Comparison of ENCODE assay signal across 9 mouse cellular contexts in the genomic region with DNA sequence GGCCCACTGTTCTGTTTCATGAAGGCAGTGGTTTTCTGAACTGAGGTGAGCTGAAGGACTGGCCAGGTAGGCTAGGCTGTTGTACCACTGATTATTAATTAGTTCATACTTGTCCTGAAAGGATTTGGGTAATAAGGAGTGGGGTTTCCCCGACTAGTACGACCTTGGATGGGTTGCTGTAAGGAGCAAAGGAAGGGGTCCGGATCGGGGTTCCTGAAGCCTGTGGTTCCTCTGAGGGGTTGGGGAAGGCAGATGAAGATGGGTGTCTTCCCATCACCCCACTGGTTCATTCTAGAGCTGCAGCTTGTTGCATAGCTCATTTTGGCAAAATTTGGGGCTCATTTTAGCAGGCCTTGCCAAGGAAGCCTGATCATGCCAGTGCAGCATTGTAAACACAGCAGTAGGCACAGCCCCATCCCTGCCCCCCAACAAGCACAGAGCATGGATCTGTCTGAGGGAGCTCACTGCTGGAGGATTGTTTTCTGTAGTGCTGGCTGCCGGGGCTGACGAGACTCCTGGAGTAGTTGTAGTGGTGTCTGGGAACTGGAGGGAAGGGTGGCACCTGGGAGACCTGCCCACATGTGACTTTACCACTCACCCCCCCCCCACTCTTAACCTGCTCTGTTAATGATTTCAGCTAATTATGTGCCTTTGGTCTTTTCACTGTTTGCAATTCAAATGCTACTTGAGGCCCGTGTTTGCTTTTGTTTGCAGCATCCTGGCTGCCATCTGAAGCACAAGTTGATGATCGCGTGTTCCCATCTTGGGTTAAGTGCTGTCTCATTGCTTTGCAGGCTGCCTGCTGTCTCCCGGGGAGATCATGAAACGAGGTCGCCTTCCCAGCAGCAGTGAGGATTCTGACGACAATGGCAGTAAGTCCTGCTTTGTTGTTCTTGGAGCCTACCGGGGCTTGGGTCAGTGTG. TPM values are rescaled to one million over a fixed set of nuclear protein-coding genes. Genes with fewer than 3 reads are reported as not detected.
DNase-seq lines count a peak whose midpoint lies in the region; ATAC-seq and TF ChIP-seq lines count a peak whose summit lies in the region.
"Had no signal": no experiment of that assay in that cellular context is flagged by ENCODE, and none has a peak within 500 bp of the region (broad histone marks: within the 10 kb centered on the region; RNA-seq: fewer than 3 reads in every experiment).

No protein-coding gene starts in this region.

- no peaks in the 10 kb centered on the region for H3K36me3 ChIP-seq in forebrain, embryonic 15.5 days
- H3K36me3 ChIP-seq in midbrain, embryonic 15.5 days (replicated peaks), result no peaks in the 10 kb centered on the region
- H3K36me3 ChIP-seq: embryonic facial prominence, embryonic 15.5 days had no signal

- TF ChIP-seq CTCF in cerebellum, adult 2 months (IDR thresholded peaks at IDR 0.05; ENCODE audit: borderline replicate concordance, insufficient read depth, low read depth, low read length), result no peak

- no peak for DNase-seq in cerebellum, adult 2 months
- DNase-seq in cerebellum, postnatal 4 days (ENCODE audit: low spot score in 2 of 2), result no peak
- peak; percentile 57 to 85 for DNase-seq in kidney, postnatal 25 days
- no peak for DNase-seq in adrenal gland, adult 8-10 months
- DNase-seq in left cerebral cortex, adult 9 months (ENCODE audit: low spot score in 2 of 2), result no peak
- no peak for DNase-seq in frontal cortex, postnatal 10 days (ENCODE audit: low spot score in 2 of 2)

- WGBS in cerebellum, adult 2 months, result 40% methylated on average over 14 of the region's 14 CpGs
- WGBS in forebrain, embryonic 15.5 days, result 22% methylated on average over 14 of the region's 14 CpGs
- 32% methylated on average over 14 of the region's 14 CpGs for WGBS in midbrain, embryonic 15.5 days

- 0 out of 2 replicates have a peak overlapping the region, but pooled peaks have one; percentile 4 for H3K27ac ChIP-seq in cerebellum, adult 2 months (ENCODE audit: insufficient read depth, low read length)
- peak overlapping the region; percentile 31 for H3K27ac ChIP-seq in forebrain, embryonic 15.5 days (replicated peaks)
- peak overlapping the region; percentile 53 for H3K27ac ChIP-seq in midbrain, embryonic 15.5 days
- H3K27ac ChIP-seq: embryonic facial prominence, embryonic 15.5 days had no signal

- H3K9me3 ChIP-seq in forebrain, embryonic 15.5 days, result no peaks in the 10 kb centered on the region
- H3K9me3 ChIP-seq in midbrain, embryonic 15.5 days, result no peaks in the 10 kb centered on the region
- H3K9me3 ChIP-seq: embryonic facial prominence, embryonic 15.5 days had no signal

- ATAC-seq in forebrain, embryonic 15.5 days (replicated peaks), result peak; percentile 56
- ATAC-seq in midbrain, embryonic 15.5 days (replicated peaks), result peak; percentile 63

- H3K4me3 ChIP-seq in cerebellum, adult 2 months (replicated peaks; ENCODE audit: insufficient read depth, low read depth, low read length), result no peak overlapping the region
- H3K4me3 ChIP-seq in forebrain, embryonic 15.5 days, result no peak overlapping the region
- no peak overlapping the region for H3K4me3 ChIP-seq in midbrain, embryonic 15.5 days
- H3K4me3 ChIP-seq: embryonic facial prominence, embryonic 15.5 days had no signal

- no peaks in the 10 kb centered on the region for H3K27me3 ChIP-seq in cerebellum, adult 2 months (ENCODE audit: control insufficient read depth, insufficient read depth, low read length)
- H3K27me3 ChIP-seq in forebrain, embryonic 15.5 days, result no peaks in the 10 kb centered on the region
- H3K27me3 ChIP-seq in midbrain, embryonic 15.5 days (replicated peaks), result no peaks in the 10 kb centered on the region
- H3K27me3 ChIP-seq: embryonic facial prominence, embryonic 15.5 days had no signal

- H3K4me2 ChIP-seq in forebrain, embryonic 15.5 days (replicated peaks), result no peak overlapping the region
- peak overlapping the region; percentile 27; the same call in 1 of the 2 replicates for H3K4me2 ChIP-seq in midbrain, embryonic 15.5 days
- H3K4me2 ChIP-seq: embryonic facial prominence, embryonic 15.5 days had no signal

- H3K4me1 ChIP-seq in cerebellum, adult 2 months (ENCODE audit: control insufficient read depth, insufficient read depth, low read length), result peaks cover 44% of the 10 kb centered on the region
- peaks cover 44% of the 10 kb centered on the region for H3K4me1 ChIP-seq in forebrain, embryonic 15.5 days
- H3K4me1 ChIP-seq in midbrain, embryonic 15.5 days, result peaks cover 22% of the 10 kb centered on the region

- TF ChIP-seq POLR2A in cerebellum, adult 2 months (IDR thresholded peaks at IDR 0.05; ENCODE audit: borderline replicate concordance, insufficient read depth, low read length), result no peak

- no peak overlapping the region for H3K9ac ChIP-seq in forebrain, embryonic 15.5 days (replicated peaks)
- H3K9ac ChIP-seq in midbrain, embryonic 15.5 days, result 0 out of 2 replicates have a peak overlapping the region, but pooled peaks have one; percentile 3
- H3K9ac ChIP-seq: embryonic facial prominence, embryonic 15.5 days had no signal

RNA-seq across cellular contexts. Expression of gene Jade1, which starts 25.1 kb away (rescaled TPM):
- 30.1 and 31.8 TPM in 2 replicates for polyA plus RNA-seq in cerebellum, adult 2 months (2012; rRNA removed)
- 21.5 and 22.2 TPM in 2 replicates for polyA plus RNA-seq in forebrain, embryonic 15.5 days (2015; fragmentation: Nextera tagmentation; extraction: Ambion mirVana)
- 13.8 and 14.0 TPM in 2 replicates for polyA plus RNA-seq in midbrain, embryonic 15.5 days (2015; fragmentation: Nextera tagmentation; extraction: Ambion mirVana)
- 10 to 100 TPM; 48.6 to 76.6 (median 55.3) TPM for total RNA-seq in adrenal gland, adult 8-10 months (2022)

Comparison
In these comparisons a context has a peak if more than half of its experiments do, and no peak if none do; other contexts are left out.
1. DNase-seq: peak in kidney, postnatal 25 days (2 of 2); none in cerebellum, adult 2 months (0 of 2), cerebellum, postnatal 4 days (0 of 2), adrenal gland, adult 8-10 months (single experiment), left cerebral cortex, adult 9 months (0 of 2) and frontal cortex, postnatal 10 days (0 of 2).
2. Peak in every context shown above with its lines, with median percentiles within 50 percentile points of each other: H3K27ac ChIP-seq.